Mouse (Mus musculus) liver, embryonic 14.5 days (tissue): ENCODE measurements around the gene Ybx3.

Experiments
- CTCF ChIP-seq: IDR thresholded peaks from 2 replicates; pipeline ENCODE4 v1.5.1; 2016; ENCODE audit warnings: antibody characterized with exemption, low read depth, control low read depth
- EP300 ChIP-seq: IDR thresholded peaks from 2 replicates; pipeline ENCODE4 v1.6.1; 2016; ENCODE audit warnings: antibody characterized with exemption, low read depth

DNA sequence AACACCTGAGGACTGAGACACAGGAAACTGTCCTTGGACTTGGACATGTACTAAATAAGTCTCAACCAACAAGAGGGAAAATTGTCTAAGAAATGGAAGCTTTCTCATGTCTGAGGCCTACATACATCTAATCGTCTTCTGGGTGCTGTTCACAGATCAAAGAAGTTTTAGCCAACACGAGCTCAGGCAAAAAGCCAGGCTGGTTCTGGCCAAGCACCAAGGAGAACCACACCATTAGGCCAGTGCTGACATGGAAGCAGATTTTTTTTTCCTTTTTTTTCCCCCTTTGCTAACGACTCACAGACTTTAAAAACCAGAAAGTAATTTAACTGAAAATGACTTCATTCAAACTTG is 5.3 kb downstream of the Ybx3 start:
- TF ChIP-seq CTCF (no peak), EP300 (no peak)
